Mouse (Mus musculus): Measurements from ENCODE around the gene Eef1akmt3. TPM values are rescaled to one million over a fixed set of nuclear protein-coding genes. Genes with fewer than 3 reads are reported as not detected.

The Eef1akmt3 gene
- polyA plus RNA-seq, 1 experiment from 2014 or later, result 0.05 TPM

DNA sequence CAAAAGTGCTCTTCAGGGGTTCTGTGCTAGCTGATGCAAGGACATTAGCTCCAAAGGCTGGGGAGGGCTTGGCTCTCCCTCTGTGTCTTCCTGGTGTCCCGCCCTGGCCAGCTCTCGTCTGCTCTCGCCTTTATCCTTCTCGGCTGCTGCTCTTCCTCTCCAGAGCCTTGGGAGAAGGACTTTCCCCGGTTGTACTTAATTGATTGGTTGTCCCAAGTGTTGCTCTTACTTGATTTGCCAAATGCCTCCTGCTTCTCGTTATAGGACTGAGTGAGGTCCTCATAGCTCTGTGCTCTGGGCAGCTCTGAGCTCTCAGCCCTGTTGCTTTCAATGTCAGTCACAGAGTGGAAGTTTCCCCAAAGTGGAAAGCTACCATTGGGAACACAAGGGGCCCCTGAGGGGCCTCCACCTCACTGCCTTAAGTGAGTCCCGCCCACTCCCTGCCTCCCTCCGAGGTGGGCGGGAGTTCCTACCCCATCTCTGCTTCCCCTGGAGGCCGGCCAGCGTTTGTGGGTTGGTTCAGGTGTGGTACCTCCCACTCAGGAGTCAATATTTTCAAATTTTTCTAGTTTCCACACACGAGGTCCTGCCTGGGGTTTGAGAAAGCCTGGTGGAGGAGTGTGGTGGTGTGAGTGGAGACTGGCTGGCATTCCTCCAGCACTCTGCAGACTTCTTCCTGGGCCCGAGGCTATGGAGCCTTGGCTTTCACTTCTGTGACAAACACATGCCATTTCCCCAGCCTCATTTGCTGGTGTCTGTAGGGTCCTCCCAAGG is 43.8 kb downstream of the Eef1akmt3 start:
- Histone ChIP-seq H3K4me1 (ENCODE audit: insufficient read depth) (no peaks in the 10 kb centered on the region), H3K9me3 (ENCODE audit: low read length) (no peaks in the 10 kb centered on the region), H3K4me3 (ENCODE audit: low read depth, low read length) (no peak overlapping the region), H3K9ac (replicated peaks) (no peak overlapping the region), H3K27me3 (ENCODE audit: insufficient read depth, low read length) (no peaks in the 10 kb centered on the region), H3K27ac (ENCODE audit: low read depth) (no peak overlapping the region), H3K36me3 (replicated peaks; ENCODE audit: insufficient read depth, low read length) (peaks cover 52% of the 10 kb centered on the region), H3K4me2 (ENCODE audit: low read depth, low read length) (no peak overlapping the region)
- WGBS (ENCODE audit: insufficient replicate concordance), result 62% methylated on average over 13 of the region's 13 CpGs
- no peak for TF ChIP-seq EP300 (IDR thresholded peaks at IDR 0.05; ENCODE audit: low read depth)
- no peak for DNase-seq
- no peak for ATAC-seq

DNA sequence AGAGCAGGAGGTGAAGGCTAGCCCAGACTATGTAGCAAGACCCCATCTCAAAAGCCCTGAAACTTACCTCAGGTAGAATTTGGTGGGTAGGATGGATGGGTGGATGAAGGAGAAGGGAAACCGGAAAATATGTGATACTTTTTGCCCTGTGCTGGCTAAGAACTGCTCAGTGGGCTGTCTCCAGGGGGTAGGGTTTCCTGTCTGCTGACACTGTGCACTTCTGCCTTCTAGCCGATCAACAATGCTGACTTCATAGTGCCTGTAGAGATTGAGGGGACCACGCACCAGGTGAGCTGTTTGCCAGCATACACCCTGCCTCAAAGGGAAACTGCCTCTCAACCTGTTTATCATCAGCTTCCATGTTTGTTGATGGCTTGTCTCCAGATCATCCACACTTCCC is 47.7 kb downstream of the Eef1akmt3 start:
- ATAC-seq (no peak), DNase-seq (no peak)
- no peak overlapping the region for H3K4me3 ChIP-seq (ENCODE audit: low read depth, low read length)
- H3K27me3 ChIP-seq (ENCODE audit: insufficient read depth, low read length), result no peaks in the 10 kb centered on the region
- H3K4me1 ChIP-seq (ENCODE audit: insufficient read depth), result peaks cover 6% of the 10 kb centered on the region
- no peaks in the 10 kb centered on the region for H3K9me3 ChIP-seq (ENCODE audit: low read length)
- no peak overlapping the region for H3K9ac ChIP-seq (replicated peaks)
- no peak overlapping the region for H3K4me2 ChIP-seq (ENCODE audit: low read depth, low read length)
- no peak overlapping the region for H3K27ac ChIP-seq (ENCODE audit: low read depth)
- 58% methylated on average over 3 of the region's 3 CpGs for WGBS (ENCODE audit: insufficient replicate concordance)
- TF ChIP-seq EP300 (IDR thresholded peaks at IDR 0.05; ENCODE audit: low read depth) (no peak), CTCF (IDR thresholded peaks at IDR 0.05; ENCODE audit: low read depth) (no peak)
- H3K36me3 ChIP-seq (replicated peaks; ENCODE audit: insufficient read depth, low read length), result peaks cover 59% of the 10 kb centered on the region

DNA sequence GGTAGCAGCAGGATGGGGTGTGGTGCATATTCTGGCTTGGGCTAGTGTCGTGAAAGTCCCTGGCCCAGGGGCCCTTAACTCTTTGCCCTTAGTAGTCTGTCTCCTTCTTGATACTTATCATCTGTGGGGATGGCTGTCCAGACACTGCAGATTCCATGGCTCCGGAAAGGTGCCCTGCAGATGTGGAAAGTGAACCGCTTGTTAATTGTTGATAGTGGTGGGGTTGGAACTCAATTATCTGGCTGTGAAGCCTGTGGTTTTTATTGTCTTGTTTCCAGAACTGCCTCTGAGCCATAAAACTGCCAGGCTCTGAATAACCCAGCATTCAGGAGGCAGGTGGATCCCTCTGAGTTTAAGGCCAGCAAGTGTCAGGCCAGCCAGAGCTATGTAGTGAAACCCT is 49.6 kb downstream of the Eef1akmt3 start:
- Histone ChIP-seq H3K4me2 (ENCODE audit: low read depth, low read length) (no peak overlapping the region), H3K27ac (ENCODE audit: low read depth) (no peak overlapping the region), H3K4me1 (ENCODE audit: insufficient read depth) (peaks cover 22% of the 10 kb centered on the region), H3K36me3 (replicated peaks; ENCODE audit: insufficient read depth, low read length) (peaks cover 45% of the 10 kb centered on the region), H3K9ac (replicated peaks) (no peak overlapping the region), H3K9me3 (ENCODE audit: low read length) (no peaks in the 10 kb centered on the region), H3K27me3 (ENCODE audit: insufficient read depth, low read length) (no peaks in the 10 kb centered on the region), H3K4me3 (ENCODE audit: low read depth, low read length) (no peak overlapping the region)
- DNase-seq, result no peak
- no peak for ATAC-seq
- no peak for TF ChIP-seq EP300 (IDR thresholded peaks at IDR 0.05; ENCODE audit: low read depth)
- TF ChIP-seq CTCF (IDR thresholded peaks at IDR 0.05; ENCODE audit: low read depth), result no peak
- WGBS (ENCODE audit: insufficient replicate concordance), result 79% methylated on average over 3 of the region's 3 CpGs

DNA sequence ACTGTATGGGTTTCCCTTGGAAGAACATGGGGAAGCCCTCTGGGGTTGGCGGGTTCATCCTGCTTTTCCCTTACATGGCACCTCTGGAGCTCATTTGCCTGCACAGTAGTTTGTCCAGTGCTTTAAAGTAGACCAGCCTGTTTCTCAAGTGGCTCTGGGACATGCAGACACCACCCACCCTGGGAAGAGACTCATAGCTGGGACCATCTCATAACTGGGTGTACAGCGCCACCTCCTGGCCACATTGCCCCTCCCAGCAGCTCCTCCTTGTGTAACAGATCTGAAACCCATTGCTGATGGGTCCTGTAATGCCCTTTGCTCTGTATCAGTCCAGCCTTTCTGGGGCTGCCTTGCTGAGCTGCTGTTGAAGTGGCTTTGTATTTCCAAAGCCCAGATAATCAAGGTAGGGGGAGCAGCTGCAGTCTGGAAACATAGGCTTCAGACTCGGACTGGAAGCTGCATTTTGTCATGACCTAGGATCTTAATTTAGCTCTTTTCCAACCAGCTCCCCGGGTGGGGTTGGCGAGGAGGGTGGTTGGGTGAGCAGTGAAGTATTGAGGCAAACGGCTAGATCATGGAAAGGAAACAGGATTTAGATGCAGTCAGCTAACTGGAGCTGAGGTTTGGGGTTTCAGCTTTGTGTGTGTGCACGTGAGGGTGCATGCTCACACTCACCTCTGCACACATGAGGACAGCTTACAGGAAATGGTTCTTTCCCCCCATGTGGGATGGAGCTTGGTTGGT is 50.8 kb downstream of the Eef1akmt3 start:
- peak; percentile 91 for DNase-seq
- ATAC-seq, result peak; percentile 73
- no peak overlapping the region for H3K4me2 ChIP-seq (ENCODE audit: low read depth, low read length)

DNA sequence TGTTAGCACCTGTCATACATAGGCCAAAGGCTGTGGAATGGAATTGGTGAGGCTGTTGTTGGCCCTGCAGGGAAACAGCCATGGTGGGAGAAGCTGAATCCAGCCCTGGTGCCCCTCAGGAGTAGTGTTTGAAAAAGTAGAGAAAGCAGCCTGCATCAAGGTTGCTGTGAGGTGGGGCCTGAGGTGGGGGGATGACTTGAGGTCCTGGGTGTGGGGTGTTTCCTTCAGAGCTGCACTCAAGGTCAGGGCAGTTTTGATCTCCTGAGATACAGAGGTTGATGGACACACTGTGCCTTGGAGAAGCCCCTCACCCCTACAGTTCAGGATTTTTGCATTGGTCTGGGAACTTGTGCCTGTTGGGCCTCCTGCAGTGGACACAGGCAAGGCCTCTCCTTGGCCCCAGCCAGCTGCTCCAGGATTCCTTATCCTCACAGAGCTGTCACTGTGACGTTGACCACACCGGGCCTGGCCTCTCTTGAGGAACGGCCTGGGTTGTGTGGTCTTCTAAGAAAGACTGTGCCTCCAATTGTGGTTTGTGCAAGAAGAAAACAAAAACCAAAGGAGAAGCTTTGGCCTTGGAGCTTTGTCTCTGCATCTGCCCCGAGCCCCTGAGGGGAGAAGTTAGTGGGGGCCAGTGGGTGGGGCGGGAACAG is 52.7 kb downstream of the Eef1akmt3 start:
- H3K4me2 ChIP-seq (ENCODE audit: low read depth, low read length), result no peak overlapping the region
- no peak overlapping the region for H3K27ac ChIP-seq (ENCODE audit: low read depth)
- ATAC-seq (no peak), DNase-seq (no peak)
- 26% methylated on average over 5 of the region's 5 CpGs for WGBS (ENCODE audit: insufficient replicate concordance)
- H3K36me3 ChIP-seq (replicated peaks; ENCODE audit: insufficient read depth, low read length), result peaks cover 21% of the 10 kb centered on the region
- no peak overlapping the region for H3K4me3 ChIP-seq (ENCODE audit: low read depth, low read length)
- no peak for TF ChIP-seq EP300 (IDR thresholded peaks at IDR 0.05; ENCODE audit: low read depth)
- no peak for TF ChIP-seq CTCF (IDR thresholded peaks at IDR 0.05; ENCODE audit: low read depth)
- H3K27me3 ChIP-seq (ENCODE audit: insufficient read depth, low read length), result no peaks in the 10 kb centered on the region
- no peak overlapping the region for H3K9ac ChIP-seq (replicated peaks)
- H3K9me3 ChIP-seq (ENCODE audit: low read length), result no peaks in the 10 kb centered on the region
- peaks cover 50% of the 10 kb centered on the region for H3K4me1 ChIP-seq (ENCODE audit: insufficient read depth)

More for the DNA sequence above, 50.8 kb downstream of the Eef1akmt3 start:
- no peak overlapping the region for H3K9ac ChIP-seq (replicated peaks)
- H3K27ac ChIP-seq (ENCODE audit: low read depth), result no peak overlapping the region
- no peaks in the 10 kb centered on the region for H3K27me3 ChIP-seq (ENCODE audit: insufficient read depth, low read length)
- no peak overlapping the region for H3K4me3 ChIP-seq (ENCODE audit: low read depth, low read length)
- TF ChIP-seq EP300 (IDR thresholded peaks at IDR 0.05; ENCODE audit: low read depth), result no peak
- peak; percentile 95 for TF ChIP-seq CTCF (IDR thresholded peaks at IDR 0.05; ENCODE audit: low read depth)
- 56% methylated on average over 7 of the region's 7 CpGs for WGBS (ENCODE audit: insufficient replicate concordance)
- H3K36me3 ChIP-seq (replicated peaks; ENCODE audit: insufficient read depth, low read length), result peaks cover 38% of the 10 kb centered on the region
- H3K9me3 ChIP-seq (ENCODE audit: low read length), result no peaks in the 10 kb centered on the region
- peaks cover 33% of the 10 kb centered on the region for H3K4me1 ChIP-seq (ENCODE audit: insufficient read depth)

All from liver, postnatal 0 days (tissue).